Comparison of ENCODE assay signal across 30 mouse cellular contexts in the genomic region with DNA sequence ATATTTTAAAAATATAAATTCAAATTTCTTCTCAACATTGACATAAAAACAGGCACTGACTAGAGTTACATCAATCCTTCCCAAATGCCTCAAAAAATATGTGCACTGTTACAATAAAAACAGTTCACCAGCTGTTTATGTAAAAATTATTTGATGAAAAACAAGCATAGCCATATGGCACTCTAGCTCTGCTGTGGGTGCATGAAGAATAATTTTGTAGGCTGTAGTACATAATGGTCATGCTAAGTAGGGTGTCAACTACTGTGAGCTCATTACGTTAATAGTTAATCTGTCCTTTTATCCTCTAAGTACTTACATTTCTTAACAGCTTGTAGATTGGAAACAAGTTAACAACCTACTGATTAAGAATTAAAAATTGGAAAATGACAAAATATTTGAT. TPM values are rescaled to one million over a fixed set of nuclear protein-coding genes. Genes with fewer than 3 reads are reported as not detected.
DNase-seq lines count a peak whose midpoint lies in the region; ATAC-seq lines count a peak whose summit lies in the region.
"Had no signal": no experiment of that assay in that cellular context is flagged by ENCODE, and none has a peak within 500 bp of the region (broad histone marks: within the 10 kb centered on the region; RNA-seq: fewer than 3 reads in every experiment).

No protein-coding gene starts in this region.

- peak; percentile 58; the same call in 1 of the 2 replicates for ATAC-seq in forebrain, embryonic 13.5 days
- ATAC-seq in forebrain, embryonic 11.5 days (replicated peaks; ENCODE audit: low FRiP score), result no peak
- ATAC-seq: CD4-positive, CD25-positive, alpha-beta regulatory T cell, adult 4 months had no signal

- H3K36me3 ChIP-seq in forebrain, embryonic 13.5 days (ENCODE audit: poor library complexity, severe bottlenecking), result no peaks in the 10 kb centered on the region
- H3K36me3 ChIP-seq in forebrain, embryonic 11.5 days (ENCODE audit: control insufficient read depth, insufficient read depth, low read length), result no peaks in the 10 kb centered on the region
- H3K36me3 ChIP-seq: embryonic facial prominence, embryonic 15.5 days; G1E; heart, embryonic 12.5 days; hindbrain, embryonic 10.5 days had no signal

- no peaks in the 10 kb centered on the region for H3K9me3 ChIP-seq in forebrain, embryonic 13.5 days (replicated peaks)
- H3K9me3 ChIP-seq in forebrain, embryonic 11.5 days (ENCODE audit: control insufficient read depth, low read length), result no peaks in the 10 kb centered on the region
- H3K9me3 ChIP-seq: embryonic facial prominence, embryonic 15.5 days; G1E; hindbrain, embryonic 10.5 days had no signal

- no peak for DNase-seq in forebrain, embryonic 11.5 days (ENCODE audit: low spot score)
- DNase-seq in layer of hippocampus, adult 18-20 months (ENCODE audit: low spot score in 2 of 2), result peak; percentile 1 to 46
- DNase-seq in layer of hippocampus, postnatal 36 days, result no peak
- DNase-seq in retina, postnatal 1 day, result peak; percentile 0
- no peak for DNase-seq in retina, embryonic 14.5 days (ENCODE audit: low spot score)
- peak; percentile 18 for DNase-seq in telencephalon, adult 2 months (ENCODE audit: low read depth, low spot score)
- no peak for DNase-seq in thymus, postnatal 14 days
- DNase-seq: adrenal gland, adult 8-10 months; adrenal gland, postnatal 36 days; B cell, adult 2 months; cerebellum, adult 11 months; cerebellum, adult 8-10 months; cerebellum, postnatal 14 days; embryo, embryonic 11 days; gastrocnemius, adult 2 months; gastrocnemius, postnatal 25 days had no signal

- H3K4me2 ChIP-seq in forebrain, embryonic 13.5 days, result no peak overlapping the region
- H3K4me2 ChIP-seq in forebrain, embryonic 11.5 days (ENCODE audit: low read depth, low read length, severe bottlenecking), result no peak overlapping the region
- H3K4me2 ChIP-seq: embryonic facial prominence, embryonic 15.5 days; heart, embryonic 12.5 days; hindbrain, embryonic 14.5 days had no signal

- H3K9ac ChIP-seq in forebrain, embryonic 13.5 days, result no peak overlapping the region
- H3K9ac ChIP-seq in forebrain, embryonic 11.5 days (ENCODE audit: low read length), result no peak overlapping the region
- H3K9ac ChIP-seq: embryonic facial prominence, embryonic 15.5 days; heart, embryonic 12.5 days; hindbrain, embryonic 14.5 days had no signal

- no peaks in the 10 kb centered on the region for H3K4me1 ChIP-seq in forebrain, embryonic 13.5 days
- no peaks in the 10 kb centered on the region for H3K4me1 ChIP-seq in forebrain, embryonic 11.5 days (replicated peaks; ENCODE audit: control insufficient read depth, insufficient read depth, low read length)
- H3K4me1 ChIP-seq: embryonic facial prominence, embryonic 15.5 days; heart, embryonic 12.5 days; hindbrain, embryonic 10.5 days had no signal

- no peak overlapping the region for H3K4me3 ChIP-seq in forebrain, embryonic 13.5 days
- H3K4me3 ChIP-seq in forebrain, embryonic 11.5 days (ENCODE audit: low read depth, low read length), result no peak overlapping the region
- H3K4me3 ChIP-seq: embryonic facial prominence, embryonic 15.5 days; erythroblast, embryonic 14.5 days; gastrocnemius, adult 2 months; heart, embryonic 12.5 days; hindbrain, embryonic 10.5 days had no signal

- 59% methylated on average over 1 of the region's 1 CpGs for WGBS in forebrain, embryonic 13.5 days
- 81% methylated on average over 1 of the region's 1 CpGs for WGBS in forebrain, embryonic 11.5 days

- H3K27ac ChIP-seq in forebrain, embryonic 13.5 days, result no peak overlapping the region
- no peak overlapping the region for H3K27ac ChIP-seq in forebrain, embryonic 11.5 days (ENCODE audit: low read depth, low read length)
- H3K27ac ChIP-seq: embryonic facial prominence, embryonic 15.5 days; gastrocnemius, adult 2 months; hindbrain, embryonic 10.5 days; hindbrain, embryonic 14.5 days had no signal

- no peaks in the 10 kb centered on the region for H3K27me3 ChIP-seq in forebrain, embryonic 13.5 days
- H3K27me3 ChIP-seq in forebrain, embryonic 11.5 days (ENCODE audit: control insufficient read depth, insufficient read depth, low read length), result no peaks in the 10 kb centered on the region
- H3K27me3 ChIP-seq: embryonic facial prominence, embryonic 15.5 days; heart, embryonic 12.5 days had no signal

RNA-seq across cellular contexts. Expression of a gene that starts 56.5 kb away (rescaled TPM):
- polyA plus RNA-seq in forebrain, embryonic 13.5 days (2015; fragmentation: Nextera tagmentation; extraction: Ambion mirVana), result not detected in 2 replicates
- not detected in 2 replicates for polyA plus RNA-seq in forebrain, embryonic 11.5 days (2014; fragmentation: Nextera tagmentation; extraction: Ambion mirVana)
- not detected for total RNA-seq in layer of hippocampus, adult 18-20 months (2021)
- total RNA-seq in layer of hippocampus, postnatal 36 days (2021), result not detected
- total RNA-seq: adrenal gland, adult 8-10 months; adrenal gland, postnatal 36 days; common myeloid progenitor, adult 5-6 weeks; gastrocnemius, adult 2 months; gastrocnemius, postnatal 25 days; granulocyte monocyte progenitor cell, adult 5-6 weeks; heart, adult 8-10 months; heart, postnatal 25 days had no signal
- polyA plus RNA-seq: CD4-positive, CD25-positive, alpha-beta regulatory T cell, adult 4 months; embryonic facial prominence, embryonic 11.5 days; embryonic facial prominence, embryonic 15.5 days; erythroblast, embryonic 14.5 days; G1E; heart, embryonic 12.5 days; heart, embryonic 16.5 days; hindbrain, embryonic 10.5 days; hindbrain, embryonic 14.5 days had no signal

Comparison
In these comparisons a context has a peak if more than half of its experiments do, and no peak if none do; other contexts are left out.
1. DNase-seq: peak in layer of hippocampus, adult 18-20 months (2 of 2), retina, postnatal 1 day (single experiment) and telencephalon, adult 2 months (single experiment); none in forebrain, embryonic 11.5 days (single experiment), layer of hippocampus, postnatal 36 days (0 of 2), retina, embryonic 14.5 days (single experiment) and thymus, postnatal 14 days (single experiment).